Mouse (Mus musculus): ENCODE results near the gene Pilra.

Pilra gene

DNA sequence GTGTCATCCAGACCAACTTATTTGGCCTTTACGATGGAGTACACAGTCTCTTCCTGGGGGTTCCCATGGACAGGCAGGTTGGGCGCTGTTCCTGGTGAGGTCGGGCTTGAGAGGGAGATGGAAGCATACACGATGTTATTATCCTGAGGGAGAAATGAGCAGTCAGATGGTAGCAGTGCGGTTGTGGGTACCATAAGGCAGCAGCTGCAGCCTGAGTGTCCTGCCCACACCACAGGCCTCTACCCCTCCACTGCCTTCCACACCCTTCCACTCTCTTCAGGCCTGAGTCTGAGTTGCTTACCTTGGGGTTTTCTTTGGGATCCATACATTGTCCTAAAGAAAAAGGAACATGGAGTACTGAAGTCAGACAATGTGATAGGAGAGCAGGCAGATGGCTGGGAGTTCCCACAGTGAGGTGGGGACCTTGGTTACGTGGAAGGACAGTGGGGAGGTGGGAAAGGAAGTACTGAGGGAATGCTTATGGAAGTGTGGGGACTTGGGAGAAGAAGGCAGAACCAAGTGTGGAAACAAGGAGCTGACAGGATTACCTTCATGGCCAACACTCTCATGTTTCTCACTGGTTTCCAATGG, 12.5 kb downstream of the Pilra start:
- DNase-seq (ENCODE audit: low spot score), result no peak

DNA sequence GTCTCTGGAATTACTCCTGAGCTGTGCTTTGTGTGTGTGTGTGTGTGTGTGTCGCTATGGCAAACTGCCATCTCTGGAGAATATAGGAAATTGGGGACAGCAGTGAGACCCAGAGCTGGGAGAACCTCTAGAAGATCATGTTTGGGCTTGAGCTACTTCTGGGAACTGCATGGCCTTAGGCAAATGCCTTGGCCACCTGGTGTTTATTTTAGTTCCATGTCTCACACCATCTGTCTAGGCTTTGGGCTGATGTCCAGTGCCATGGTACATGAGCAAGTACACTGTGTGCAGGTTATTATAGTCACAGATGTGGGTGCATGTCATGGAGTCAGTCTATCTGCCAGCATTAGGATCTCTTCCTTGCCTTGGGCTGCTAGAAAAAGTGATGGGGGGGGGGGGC, 13.5 kb downstream of the Pilra start:
- DNase-seq (ENCODE audit: low spot score), result no peak

GRCm38 (mm10) chr5:137822126-137822525, 14.0 kb downstream of the Pilra start:
- no peak for DNase-seq (ENCODE audit: low spot score)

DNA sequence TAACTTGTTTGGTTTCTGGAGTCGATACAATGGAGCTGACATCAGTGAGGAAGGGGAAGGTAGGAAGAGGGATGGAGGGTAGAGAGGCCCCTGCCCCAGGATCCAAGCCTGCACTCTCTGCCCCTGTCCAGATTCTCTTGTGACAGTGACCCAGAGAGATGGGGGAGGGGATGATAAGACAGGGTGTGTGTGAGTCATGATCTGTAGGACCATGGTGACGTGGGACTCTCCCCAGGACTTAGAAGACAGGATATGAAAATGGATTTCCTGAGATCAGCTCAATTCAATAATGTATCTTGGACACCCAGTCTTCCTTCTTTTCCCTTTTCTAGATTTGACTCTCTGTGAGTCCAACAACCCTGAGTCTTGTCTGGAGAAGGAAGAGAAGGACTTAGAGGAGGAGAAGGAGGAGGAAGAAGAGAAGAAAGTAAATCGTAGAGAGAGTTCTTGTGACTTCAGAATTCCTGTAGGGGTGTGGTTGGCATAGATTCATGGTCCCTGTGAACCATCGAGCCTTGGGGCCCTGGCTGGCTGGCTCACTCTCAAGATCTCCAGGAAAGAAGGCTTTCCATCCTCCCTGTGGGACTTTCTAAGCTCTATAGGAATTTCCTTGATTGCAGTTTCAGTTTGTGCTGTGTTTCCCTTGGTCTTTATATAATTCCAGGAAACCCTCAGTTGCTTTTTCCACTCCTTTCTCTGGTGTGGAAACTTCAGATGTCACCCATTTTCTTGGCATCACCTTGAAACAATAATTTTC, 18.4 kb downstream of the Pilra start:
- no peak for DNase-seq (ENCODE audit: low spot score)

DNA sequence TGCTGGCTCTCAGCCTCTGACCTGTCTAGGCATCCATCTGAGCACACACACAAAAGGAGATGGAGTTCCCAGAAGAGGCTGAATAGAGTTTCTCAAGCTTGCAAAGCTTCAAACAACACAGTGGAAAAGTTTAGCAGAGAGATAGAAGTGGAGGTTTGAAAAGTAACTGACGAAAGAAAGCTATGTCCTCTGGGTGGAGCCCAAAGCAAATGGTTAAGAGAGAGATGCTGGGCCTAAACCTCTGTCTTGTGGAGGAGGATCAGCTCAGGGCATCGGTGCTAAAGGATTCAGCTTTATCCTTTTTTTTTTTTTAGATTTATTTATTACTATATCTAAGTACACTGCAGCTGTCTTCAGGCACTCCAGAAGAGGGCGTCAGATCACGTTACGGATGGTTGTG, 27.8 kb downstream of the Pilra start:
- DNase-seq (ENCODE audit: low spot score), result no peak

GRCm38 (mm10) chr5:137806158-137806557, 29.9 kb downstream of the Pilra start:
- no peak for DNase-seq (ENCODE audit: low spot score)

DNA sequence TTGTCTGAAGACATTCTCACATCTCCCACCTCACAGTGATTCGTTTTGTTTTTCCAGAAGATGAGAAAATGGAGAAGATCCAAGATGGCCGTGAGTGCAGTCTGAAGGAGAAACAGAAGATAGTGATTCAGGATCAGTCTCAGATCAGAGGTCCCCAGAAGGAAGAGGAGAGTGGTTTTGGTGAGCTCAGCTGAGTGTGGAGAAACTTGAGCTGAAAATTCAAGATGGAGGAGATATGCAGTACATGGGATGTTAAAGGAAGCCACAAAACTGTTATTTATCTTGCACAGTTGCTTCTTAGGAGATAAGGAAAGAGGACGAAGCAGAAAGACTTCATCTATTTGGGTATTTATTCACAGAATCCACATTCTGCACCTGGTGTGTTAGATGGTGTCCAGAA, 35.2 kb downstream of the Pilra start:
- DNase-seq (ENCODE audit: low spot score), result no peak

DNA sequence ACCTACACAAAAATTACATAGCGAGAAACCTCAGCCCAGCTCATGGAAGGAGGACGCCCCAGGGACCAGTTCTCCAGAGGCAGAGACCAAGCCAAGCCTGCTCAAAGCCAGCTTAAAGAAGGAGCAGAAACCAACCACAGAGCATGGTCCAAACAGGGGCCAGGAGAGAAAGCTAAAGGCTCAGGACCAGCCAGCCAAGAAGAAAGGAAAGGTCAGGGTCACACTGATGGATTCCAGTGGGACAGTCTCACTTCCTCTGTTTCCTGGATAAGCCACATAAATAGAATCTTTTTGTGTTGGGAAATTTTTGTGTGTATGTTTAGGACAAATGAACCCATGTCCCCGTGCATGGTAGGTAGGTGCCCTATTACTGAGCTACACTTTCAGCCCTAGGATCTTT, 39.5 kb downstream of the Pilra start:
- DNase-seq (ENCODE audit: low spot score), result no peak

GRCm38 (mm10) chr5:137791553-137791952, 44.5 kb downstream of the Pilra start:
- no peak for DNase-seq (ENCODE audit: low spot score)

- no peak for DNase-seq (ENCODE audit: low spot score)
Observed at GRCm38 (mm10) chr5:137788946-137789531, 47.0 kb downstream of the Pilra start.

GRCm38 (mm10) chr5:137788171-137788570, 47.9 kb downstream of the Pilra start:
- DNase-seq (ENCODE audit: low spot score), result no peak

- peak; percentile 95 for DNase-seq (ENCODE audit: low spot score)
Observed at GRCm38 (mm10) chr5:137787151-137787928, 48.7 kb downstream of the Pilra start, which contains the start of the genes Mepce and Zcwpw1. Gene Mepce, minus strand, starts transcription at chr5:137787655. Gene Zcwpw1, plus strand, starts transcription at chr5:137787798.

GRCm38 (mm10) chr5:137786109-137786942, 49.8 kb downstream of the Pilra start:
- DNase-seq (ENCODE audit: low spot score), result peak; percentile 99

DNA sequence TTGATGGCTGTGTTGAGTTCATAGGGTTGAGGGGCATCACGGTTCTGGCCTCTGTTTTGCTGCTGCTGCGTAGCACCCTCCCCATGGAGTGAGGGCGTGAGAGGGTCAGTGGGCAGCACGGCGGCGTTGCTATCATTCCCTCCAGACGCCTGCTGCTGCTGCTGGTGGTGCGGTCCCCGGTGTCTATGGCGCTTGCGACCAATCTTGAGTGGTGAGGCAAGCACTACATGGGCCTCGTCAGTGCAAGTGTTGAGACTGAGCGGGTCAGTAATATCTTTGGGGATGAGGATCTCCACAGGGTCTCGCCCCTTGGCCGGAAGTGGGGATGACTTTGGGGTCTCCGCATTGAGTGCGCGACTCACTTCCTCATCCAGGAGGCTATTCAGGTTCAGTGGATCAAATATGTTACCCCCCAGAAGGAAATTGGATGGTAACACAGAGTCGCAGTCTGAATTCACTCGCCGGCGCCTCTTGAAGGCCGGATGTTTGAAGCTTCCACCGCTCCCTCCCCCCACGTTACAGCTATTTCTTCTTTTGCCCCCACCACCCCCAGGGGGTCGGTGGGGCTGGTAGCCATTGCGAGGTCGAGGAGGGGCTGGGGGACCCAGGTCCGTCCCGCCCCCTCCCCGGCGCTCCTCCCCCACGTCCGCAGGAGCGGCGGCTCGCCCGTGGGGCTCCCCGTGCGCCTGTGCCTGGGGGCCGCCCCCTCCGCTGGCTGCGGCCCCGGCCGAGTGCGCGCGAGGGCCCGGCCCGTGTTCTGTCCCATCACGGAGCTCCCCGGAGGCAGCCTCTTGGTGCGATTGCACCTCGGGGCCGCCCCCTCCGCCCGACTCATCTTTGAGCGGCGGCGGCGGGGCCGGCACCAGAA, 50.7 kb downstream of the Pilra start:
- DNase-seq (ENCODE audit: low spot score), result no peak

- no peak for DNase-seq (ENCODE audit: low spot score)
Observed at GRCm38 (mm10) chr5:137784546-137784945, 51.5 kb downstream of the Pilra start.

- DNase-seq (ENCODE audit: low spot score), result no peak
Observed at GRCm38 (mm10) chr5:137783901-137784540, 52.1 kb downstream of the Pilra start.

DNA sequence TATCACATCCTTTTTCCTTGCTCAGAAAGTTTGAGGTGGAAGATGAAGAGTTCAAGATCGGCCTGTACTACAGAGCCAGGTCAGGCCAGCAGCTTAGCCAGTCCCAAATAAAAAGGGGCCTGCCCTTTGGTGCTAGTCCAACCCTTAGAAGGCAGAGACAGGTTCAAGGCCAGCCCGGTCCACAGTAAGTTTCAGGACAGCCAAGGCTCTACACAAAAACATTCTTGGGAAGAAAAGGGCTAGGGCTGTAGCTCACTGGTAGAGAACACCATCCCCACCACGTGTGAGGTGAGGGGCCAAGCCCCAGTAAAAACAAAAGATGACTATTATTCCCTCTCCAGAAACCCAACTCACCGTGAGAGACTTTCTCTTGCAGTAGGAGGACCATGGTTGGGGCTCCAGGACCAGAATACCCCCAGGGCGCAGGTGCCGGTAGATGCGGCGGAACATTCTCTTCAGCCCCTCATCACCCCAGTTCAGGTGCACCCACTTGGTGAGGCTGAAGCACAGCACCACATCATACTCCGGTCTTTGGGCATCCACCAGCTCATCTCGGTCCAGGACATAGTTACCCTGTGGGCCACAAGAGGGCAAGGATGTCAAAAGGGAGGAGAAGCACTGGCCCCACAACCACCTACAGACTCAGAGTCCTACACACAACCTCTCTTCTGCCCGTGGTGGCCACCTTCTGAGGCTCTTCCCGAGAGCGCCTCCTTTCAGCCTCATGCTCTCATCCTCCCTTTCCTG, 53.1 kb downstream of the Pilra start:
- no peak for DNase-seq (ENCODE audit: low spot score)

GRCm38 (mm10) chr5:137781661-137782060, 54.4 kb downstream of the Pilra start:
- no peak for DNase-seq (ENCODE audit: low spot score)

Data from T-cell, adult 2 months (primary cell).